Mouse (Mus musculus) granulocyte monocyte progenitor cell, adult 5-6 weeks (primary cell): ENCODE data around the gene Afg1l. TPM values are rescaled to one million over a fixed set of nuclear protein-coding genes. Genes with fewer than 3 reads are reported as not detected.

Source experiments
- ATAC-seq: replicated peaks from 2 replicates; pipeline ENCODE4 v1.8.0; 2016; ENCODE audit warnings: mild to moderate bottlenecking, moderate TSS enrichment, inconsistent platforms; ENCODE audit not compliant: poor library complexity, severe bottlenecking
- total RNA-seq, 2 experiments: library from RNA; stranded (forward) in 1 of 2; stranded (reverse) in 1 of 2; fragments of 200-712, 200-1000 nt in 1 of 2; fragments of >200 nt in 1 of 2; fragmentation: Nextera tagmentation in 1 of 2; gene quantifications; 2 replicates each; pipeline ENCODE4 v1.2.3; 2014 to 2017

Afg1l gene
- total RNA-seq, 2 experiments from 2014 or later, result 5.8 to 7.7 TPM

DNA sequence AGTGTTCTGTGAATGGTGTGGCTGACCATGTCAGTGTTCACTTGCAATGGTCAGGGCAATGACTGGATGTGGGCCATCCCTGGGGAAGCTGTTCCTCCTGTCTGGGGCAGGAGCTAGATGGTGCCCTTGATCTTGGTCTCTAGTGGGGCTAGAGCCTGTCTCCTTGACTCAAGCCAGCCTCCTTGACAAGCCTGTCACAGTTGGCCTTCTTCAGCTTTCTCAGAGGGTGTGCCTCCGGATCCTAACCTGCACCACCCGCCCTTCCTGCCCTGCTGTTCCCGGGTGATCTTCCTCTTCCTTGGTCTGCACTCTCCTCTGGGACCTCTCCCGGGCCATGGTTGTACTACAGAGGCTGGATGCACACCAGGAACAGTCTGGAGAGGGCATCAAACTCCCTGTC lies 177.6 kb downstream of the Afg1l start:
- no peak for ATAC-seq

DNA sequence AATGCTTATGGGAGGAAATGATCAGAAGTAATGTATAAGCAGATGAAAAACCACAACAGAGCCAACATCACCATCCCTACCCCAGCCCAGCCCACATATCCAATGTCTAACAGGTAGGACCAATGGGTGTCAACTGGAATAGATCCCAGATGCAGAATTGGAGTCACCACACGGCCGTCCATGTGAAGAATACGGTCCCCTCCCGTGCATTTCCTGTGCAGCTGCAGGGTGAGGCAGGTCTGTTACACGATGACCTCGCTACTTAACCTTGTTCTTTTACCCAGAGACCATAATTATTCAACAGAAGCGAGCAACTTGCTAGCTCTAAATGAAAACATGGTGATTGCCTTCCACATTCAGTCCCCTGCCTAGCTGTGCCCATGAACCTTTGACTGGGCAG lies 178.4 kb downstream of the Afg1l start:
- 0 out of 2 replicates have a peak, but pooled peaks have one; percentile 17 for ATAC-seq

- no peak for ATAC-seq
Observed at GRCm38 (mm10) chr10:42299426-42299825, 178.9 kb downstream of the Afg1l start.

DNA sequence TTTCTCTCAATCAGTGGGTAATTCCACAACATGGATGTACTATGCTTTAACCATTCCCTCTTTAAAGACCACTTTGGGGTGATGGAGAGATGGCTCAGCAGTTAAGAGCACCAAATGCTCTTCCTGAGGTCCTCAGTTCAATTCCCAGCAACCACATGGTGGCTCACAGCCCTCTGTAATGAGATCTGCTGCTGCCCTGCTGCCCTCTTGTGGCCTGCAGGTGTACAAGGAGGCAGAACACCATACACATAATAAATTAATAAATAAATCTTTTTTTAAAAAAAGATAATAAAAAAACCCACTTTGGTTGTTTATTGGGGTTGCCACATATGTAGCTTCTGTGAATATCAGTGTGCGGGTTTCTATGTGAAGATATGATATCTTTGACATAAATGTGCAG lies 180.4 kb downstream of the Afg1l start:
- no peak for ATAC-seq

DNA sequence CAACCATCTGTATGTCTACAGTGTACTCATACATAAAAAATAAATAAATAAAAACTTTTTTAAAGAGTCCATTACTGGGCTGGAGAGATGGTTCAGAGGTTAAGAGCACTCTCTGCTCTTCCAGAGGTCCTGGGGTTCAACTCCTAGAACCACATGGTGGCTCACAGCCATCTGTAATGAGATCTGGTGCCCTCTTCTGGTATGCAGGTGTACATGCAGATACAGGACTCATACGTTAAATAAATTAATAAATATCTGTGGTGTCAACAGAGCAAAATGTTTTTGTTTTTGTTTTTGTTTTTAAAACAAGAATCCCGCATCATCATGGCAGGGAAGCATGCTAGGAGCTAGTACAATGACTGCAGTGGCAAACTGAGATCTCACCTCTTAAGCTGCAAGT lies 181.3 kb downstream of the Afg1l start:
- ATAC-seq, result no peak

DNA sequence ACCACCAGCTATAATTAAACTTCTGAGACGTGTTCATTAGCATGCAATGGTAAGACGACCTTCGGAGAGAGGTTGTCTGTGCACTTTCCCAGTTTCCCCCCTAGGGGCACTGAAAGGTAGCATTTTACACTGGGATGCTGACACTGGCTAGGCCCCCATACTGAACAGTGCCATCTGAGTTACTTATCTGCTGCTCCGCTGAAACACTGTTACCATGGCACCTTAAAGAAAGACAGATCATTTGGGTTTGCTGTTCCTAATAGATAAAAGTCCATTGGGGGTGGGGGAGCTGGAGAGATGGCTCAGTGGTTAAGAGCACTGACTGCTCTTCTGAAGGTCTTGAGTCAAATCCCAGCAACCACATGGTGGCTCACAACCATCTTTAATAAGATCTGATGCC lies 181.8 kb downstream of the Afg1l start:
- ATAC-seq, result no peak

GRCm38 (mm10) chr10:42295028-42295427 lies 183.3 kb downstream of the Afg1l start:
- no peak for ATAC-seq

- peak; percentile 21; the same call in 1 of the 2 replicates for ATAC-seq
Observed at GRCm38 (mm10) chr10:42294392-42294791, 184.0 kb downstream of the Afg1l start.

DNA sequence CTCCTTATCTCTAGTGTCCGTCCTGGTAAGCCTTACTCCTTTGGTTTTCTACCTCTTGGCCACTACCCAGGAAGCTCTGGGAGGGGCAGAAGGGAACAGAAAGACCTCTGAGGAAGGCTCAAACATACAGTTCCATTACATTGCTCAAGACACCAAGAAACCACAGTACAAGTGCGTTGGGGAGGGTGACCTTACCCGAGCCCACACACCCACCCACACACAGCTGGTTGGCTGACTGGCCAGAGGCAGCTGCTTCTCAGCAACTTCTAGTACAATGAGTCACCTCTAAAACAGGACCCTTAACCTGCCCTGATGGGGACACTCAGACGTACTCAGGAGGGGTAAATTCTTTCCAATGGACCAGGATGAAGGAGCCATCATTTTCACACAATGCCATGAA lies 184.5 kb downstream of the Afg1l start:
- peak; percentile 88 for ATAC-seq

- ATAC-seq, result peak; percentile 35; the same call in 1 of the 2 replicates
Observed at GRCm38 (mm10) chr10:42291360-42291759, 187.0 kb downstream of the Afg1l start.

GRCm38 (mm10) chr10:42287666-42288065 lies 190.7 kb downstream of the Afg1l start:
- ATAC-seq, result no peak

DNA sequence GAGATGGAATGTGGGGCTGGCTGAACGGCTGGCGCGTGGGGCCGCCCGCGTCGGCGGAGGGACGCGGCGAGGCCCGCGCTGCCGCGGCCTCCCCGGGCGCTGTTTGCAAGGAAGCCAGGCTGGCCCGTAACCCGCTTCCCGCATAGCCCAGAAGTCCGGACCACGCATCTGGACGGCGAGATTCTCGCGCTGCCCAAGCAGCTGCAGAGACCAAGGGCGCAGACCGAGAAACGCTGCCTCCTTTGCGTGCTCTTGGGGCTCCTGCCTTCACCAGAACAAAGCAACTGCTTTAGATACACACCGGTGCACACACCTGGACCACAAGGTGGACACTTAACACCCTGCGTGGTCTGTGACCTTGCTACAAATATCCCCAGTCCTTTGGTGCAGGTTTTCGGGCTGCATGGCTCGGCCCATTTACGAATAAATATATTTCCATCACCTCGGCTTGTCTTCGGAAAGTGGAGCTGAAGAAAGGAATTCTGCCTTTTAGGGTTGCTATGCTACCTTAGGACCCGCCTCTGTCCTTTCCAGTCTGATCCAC lies 200.0 kb downstream of the Afg1l start:
- no peak for ATAC-seq

- peak; percentile 65 for ATAC-seq
Observed at GRCm38 (mm10) chr10:42277476-42278306, 200.7 kb downstream of the Afg1l start.

- ATAC-seq, result peak; percentile 42
Observed at GRCm38 (mm10) chr10:42276507-42277345, 201.6 kb downstream of the Afg1l start, which contains the start of gene Foxo3. TSS of gene Foxo3 (minus strand) at chr10:42276755.

DNA sequence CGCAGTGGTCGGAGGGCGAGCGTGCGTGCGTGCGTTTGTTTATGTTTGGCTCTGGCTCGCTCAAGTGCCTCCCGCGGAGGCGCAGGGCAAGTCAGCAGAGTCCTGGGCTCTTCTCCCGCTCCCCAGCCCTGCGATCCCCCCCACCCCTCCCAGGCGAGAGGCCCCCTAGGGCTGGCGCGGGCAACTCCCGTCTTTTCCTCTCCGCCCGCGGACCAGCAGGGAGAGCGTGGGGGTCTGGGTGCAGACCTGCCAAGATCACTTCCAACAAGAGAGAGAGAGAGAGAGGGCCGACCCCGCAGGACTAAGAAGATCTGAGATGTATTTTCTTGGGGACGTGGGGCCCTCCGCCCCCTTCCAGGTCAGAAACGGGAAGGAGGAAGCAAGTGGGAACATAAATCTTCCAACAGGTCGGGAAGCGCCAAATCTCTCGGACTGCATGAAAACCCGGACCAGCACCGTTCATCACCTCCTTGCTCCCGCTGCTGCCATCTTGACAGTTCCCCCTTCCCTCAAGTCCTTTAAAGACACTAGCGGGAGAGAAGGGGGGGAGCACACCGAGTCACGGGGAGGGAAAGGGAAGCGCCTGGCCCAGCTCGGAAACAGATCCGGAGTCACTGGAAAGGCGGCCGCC lies 202.4 kb downstream of the Afg1l start:
- ATAC-seq, result peak; percentile 2

DNA sequence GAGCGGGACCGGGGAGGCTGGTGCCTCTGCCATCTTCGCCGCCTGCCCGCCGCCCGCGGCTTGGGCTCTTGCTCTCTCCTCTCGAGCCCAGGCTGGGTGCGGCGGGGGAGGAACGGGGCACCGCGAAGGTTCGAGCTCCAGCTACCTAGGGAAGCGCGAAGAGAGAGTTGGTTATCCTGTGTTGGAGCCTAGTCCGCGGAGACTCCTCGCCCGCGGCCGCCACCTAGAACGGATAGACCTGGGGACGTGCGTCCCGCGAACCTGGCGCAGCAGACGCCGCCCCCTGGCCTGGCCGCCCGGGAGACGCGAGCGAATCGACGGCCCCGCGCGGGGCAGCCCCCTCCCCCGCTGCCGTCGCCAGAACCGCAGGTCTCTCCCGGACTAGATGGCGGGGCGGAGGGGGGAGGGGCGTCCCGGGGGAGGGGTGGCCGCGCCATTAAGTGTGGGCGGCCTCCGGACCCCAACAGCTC lies 202.9 kb downstream of the Afg1l start:
- ATAC-seq, result no peak

DNA sequence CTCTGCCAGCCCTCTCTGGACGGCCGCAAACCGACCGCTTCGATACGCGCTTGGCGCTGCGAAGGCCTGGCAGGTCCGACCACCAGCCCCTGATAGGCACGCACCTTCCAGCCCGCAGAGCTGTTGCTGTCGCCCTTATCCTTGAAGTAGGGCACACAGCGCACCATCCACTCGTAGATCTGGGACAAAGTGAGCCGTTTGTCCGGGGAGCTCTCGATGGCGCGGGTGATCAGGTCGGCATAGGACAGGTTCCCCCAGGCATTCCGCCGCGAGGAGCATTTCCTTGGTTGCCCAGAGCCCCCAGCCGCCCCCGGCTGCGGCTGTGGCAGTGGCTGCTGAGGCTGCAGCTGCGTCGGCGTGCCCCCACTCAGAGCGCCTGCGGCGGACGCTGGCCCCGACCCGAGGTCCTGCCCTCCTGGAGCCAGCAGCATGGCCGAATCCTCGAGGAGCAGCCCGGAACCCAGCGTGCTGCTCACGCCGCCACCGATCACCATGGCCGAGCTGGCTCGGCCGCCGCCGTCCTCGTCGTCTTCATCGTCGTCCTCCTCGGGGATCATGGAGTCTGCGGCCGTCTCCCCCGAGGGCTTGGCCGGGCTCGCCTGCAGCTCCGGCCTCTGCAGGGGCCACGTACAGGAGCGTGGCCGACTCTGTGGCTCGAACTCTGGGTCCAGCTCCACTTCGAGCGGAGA lies 203.5 kb downstream of the Afg1l start:
- ATAC-seq, result no peak

- peak; percentile 14 for ATAC-seq
Observed at GRCm38 (mm10) chr10:42273760-42274691, 204.3 kb downstream of the Afg1l start.

DNA sequence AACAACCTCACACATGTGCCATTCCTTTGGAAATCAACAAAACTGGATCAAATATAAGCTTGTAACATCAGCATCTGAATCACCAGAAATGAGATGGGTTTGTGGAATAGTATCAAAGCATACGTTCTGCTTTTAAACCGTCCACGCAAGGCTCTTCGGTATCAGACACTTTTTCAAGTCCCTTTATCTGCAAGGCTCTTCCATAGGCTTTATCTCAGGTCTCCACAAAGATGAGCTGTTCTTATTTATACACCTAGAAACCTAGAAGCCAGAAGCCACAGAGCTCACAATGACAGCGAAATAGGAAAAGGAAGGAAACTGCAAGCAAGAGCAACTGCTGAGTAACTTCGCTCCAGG lies 205.0 kb downstream of the Afg1l start:
- no peak for ATAC-seq
